Comparison of ENCODE assay signal across 26 mouse cellular contexts in genomic region chr19:57228576-57228975, GRCm38 (mm10).
"Had no signal": no experiment of that assay in that cellular context is flagged by ENCODE, and none has a peak within 500 bp of the region (broad histone marks: within the 10 kb centered on the region; RNA-seq: fewer than 3 reads in every experiment).

No protein-coding gene starts in this region.

- H3K27ac ChIP-seq: heart, adult 2 months; heart, embryonic 13.5 days; heart, embryonic 15.5 days; hindbrain, embryonic 13.5 days; hindbrain, embryonic 15.5 days; hindbrain, postnatal 0 days; kidney, embryonic 15.5 days; kidney, postnatal 0 days; limb, embryonic 13.5 days; limb, embryonic 15.5 days; liver, embryonic 12.5 days; liver, embryonic 14.5 days had no signal

- H3K4me2 ChIP-seq: heart, embryonic 11.5 days; heart, embryonic 13.5 days; heart, embryonic 15.5 days; hindbrain, embryonic 13.5 days; hindbrain, embryonic 15.5 days; kidney, embryonic 15.5 days; limb, embryonic 13.5 days; limb, embryonic 15.5 days; liver, embryonic 12.5 days had no signal

- H3K9me3 ChIP-seq: heart, embryonic 13.5 days; heart, embryonic 15.5 days; hindbrain, embryonic 13.5 days; hindbrain, embryonic 15.5 days; kidney, embryonic 15.5 days; limb, embryonic 13.5 days; limb, embryonic 15.5 days; liver, embryonic 12.5 days had no signal

- ATAC-seq: hindbrain, postnatal 0 days; intestine, embryonic 16.5 days; liver, embryonic 12.5 days had no signal

- H3K36me3 ChIP-seq: heart, embryonic 13.5 days; heart, embryonic 15.5 days; hindbrain, embryonic 13.5 days; hindbrain, embryonic 15.5 days; kidney, embryonic 15.5 days; limb, embryonic 13.5 days; limb, embryonic 15.5 days; liver, embryonic 12.5 days had no signal

- H3K9ac ChIP-seq: heart, embryonic 13.5 days; heart, embryonic 15.5 days; hindbrain, embryonic 13.5 days; hindbrain, embryonic 15.5 days; kidney, embryonic 15.5 days; limb, embryonic 13.5 days; limb, embryonic 15.5 days; liver, embryonic 12.5 days; liver, embryonic 14.5 days had no signal

- DNase-seq: gastrocnemius, postnatal 14 days; gastrocnemius, postnatal 36 days; heart, postnatal 14 days; heart, postnatal 36 days; kidney, adult 11 months; kidney, adult 2 months; kidney, adult 9 months; kidney, postnatal 14 days; kidney, postnatal 36 days; layer of hippocampus, adult 9-11 months; layer of hippocampus, postnatal 36 days; left cerebral cortex, postnatal 4 days had no signal

- H3K4me1 ChIP-seq: hindbrain, embryonic 13.5 days; hindbrain, embryonic 15.5 days; kidney, embryonic 15.5 days; limb, embryonic 13.5 days; limb, embryonic 15.5 days; liver, embryonic 12.5 days had no signal

- H3K27me3 ChIP-seq: heart, embryonic 13.5 days; heart, embryonic 15.5 days; hindbrain, embryonic 13.5 days; hindbrain, embryonic 15.5 days; kidney, embryonic 15.5 days; limb, embryonic 13.5 days; limb, embryonic 15.5 days; liver, embryonic 12.5 days had no signal

- H3K4me3 ChIP-seq: heart, adult 2 months; heart, embryonic 13.5 days; heart, embryonic 15.5 days; hindbrain, embryonic 13.5 days; hindbrain, embryonic 15.5 days; kidney, embryonic 15.5 days; limb, embryonic 13.5 days; limb, embryonic 15.5 days; liver, embryonic 12.5 days had no signal
